Mouse (Mus musculus): ENCODE data around the gene Stat5a.

GRCm38 (mm10) chr11:100879321-100880078, 20.3 kb downstream of the Stat5a start:
- TF ChIP-seq CTCF (IDR thresholded peaks at IDR 0.05; ENCODE audit: borderline replicate concordance, extremely low read depth, insufficient read depth, insufficient read length) (no peak), POLR2A (IDR thresholded peaks at IDR 0.05; ENCODE audit: borderline replicate concordance, extremely low read depth, insufficient read depth, insufficient read length, poor library complexity, severe bottlenecking) (no peak)

All from brain, embryonic 14.5 days (tissue).